Mouse (Mus musculus): ENCODE results near the gene Borcs8.

- TF ChIP-seq POLR2A (IDR thresholded peaks at IDR 0.05; ENCODE audit: insufficient read depth, low read depth, low read length) (no peak), CTCF (IDR thresholded peaks at IDR 0.05; ENCODE audit: insufficient read depth, low read depth, low read length) (no peak)
These were observed 16.4 kb upstream of the Borcs8 start for GRCm38 (mm10) chr8:70122863-70123262.
